Mouse (Mus musculus) cerebellum, adult 2 months (tissue): Measurements from ENCODE around the gene Arid1b.

Experiments
- CTCF ChIP-seq: fragments of 200-500 bp; IDR thresholded peaks from 2 replicates; pipeline ENCODE4 v1.5.1; 2011; ENCODE audit warnings: low read depth, mild to moderate bottlenecking, control low read depth, low read length, moderate library complexity, borderline replicate concordance; ENCODE audit not compliant: insufficient read depth
- POLR2A ChIP-seq: fragments of 200-500 bp; IDR thresholded peaks from 2 replicates; pipeline ENCODE4 v1.6.1; 2011; ENCODE audit warnings: low read length, control low read depth, borderline replicate concordance; ENCODE audit not compliant: insufficient read depth

GRCm38 (mm10) chr17:5269302-5269701 is 275.2 kb downstream of the Arid1b start:
- TF ChIP-seq CTCF (no peak), POLR2A (no peak)
